Mouse (Mus musculus) gastrocnemius, adult 8-10 months (tissue): ENCODE measurements at regions not wholly inside any gene's neighbourhood (a gene's known extent, or its start where the extent isn't known, plus 50 kb on each side); places are given as distances from the start of the nearest gene placed in this dataset.

Experiments
- DNase-seq, 2 experiments: peaks; one replicate each; pipeline ENCODE4 v3.0.0; 2022; ENCODE audit warnings: low spot score in 2 of 2

DNA sequence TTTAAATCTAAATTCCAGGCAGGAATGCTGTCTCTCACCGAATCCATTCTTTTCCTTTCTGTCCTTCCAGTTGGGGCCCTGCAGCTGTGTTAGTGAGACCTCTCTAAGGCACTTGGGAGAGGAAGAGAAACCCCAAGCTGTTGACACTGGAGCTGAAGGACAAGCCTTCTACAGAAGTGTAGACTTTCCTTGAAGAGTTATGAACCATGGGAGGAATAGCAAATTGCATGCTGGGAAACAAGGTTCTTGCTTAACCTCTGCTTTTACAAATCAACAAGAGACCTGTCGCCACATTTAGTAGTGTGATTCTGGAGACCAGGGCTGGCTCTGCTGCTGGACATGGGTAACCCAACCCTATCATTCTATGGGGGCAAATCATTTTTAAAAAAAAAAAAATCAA is 200.8 kb upstream of the Sash1 start:
- DNase-seq, result no peak

DNA sequence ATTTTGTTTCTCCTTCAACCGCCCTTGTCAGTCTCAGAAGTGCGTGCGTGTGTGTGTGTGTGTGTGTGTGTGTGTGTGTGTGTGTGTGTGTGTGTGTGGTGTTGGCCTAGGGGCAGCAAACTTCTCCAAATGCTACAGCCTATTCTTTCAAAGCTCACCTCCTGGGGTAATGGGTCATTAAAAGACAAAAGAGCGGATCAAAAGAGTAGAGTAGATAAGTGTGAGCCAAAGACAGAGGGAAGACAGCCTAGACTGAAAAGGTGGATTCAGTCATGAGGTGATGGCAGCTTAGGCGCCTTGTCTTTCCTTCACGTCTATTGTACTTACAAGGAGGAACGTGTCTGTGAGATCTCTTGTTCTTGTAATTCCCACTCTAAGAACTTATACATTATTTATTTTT is 199.6 kb upstream of the Sash1 start:
- no peak for DNase-seq

DNA sequence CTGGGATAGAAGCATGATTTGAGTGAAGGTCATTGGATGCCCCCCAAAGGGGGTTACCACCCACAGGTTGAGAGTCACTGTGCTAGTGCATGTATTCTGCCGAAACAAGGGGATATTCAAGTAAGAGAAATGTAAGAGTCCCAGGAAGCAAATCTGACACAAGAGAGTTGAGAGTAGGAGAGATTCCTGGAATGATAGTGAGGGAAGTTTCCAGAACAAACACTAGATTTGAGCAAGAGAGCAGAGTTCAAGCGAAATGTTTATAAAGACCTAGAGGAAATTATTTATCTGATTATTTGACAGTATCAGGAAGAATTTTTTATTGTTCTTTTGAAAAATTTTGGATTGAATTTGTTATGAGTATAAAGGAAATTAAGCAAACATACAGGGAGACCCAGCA is 189.0 kb upstream of the Sash1 start:
- DNase-seq, result no peak

GRCm38 (mm10) chr10:9071630-9072029 is 185.8 kb upstream of the Sash1 start:
- DNase-seq, result no peak

DNA sequence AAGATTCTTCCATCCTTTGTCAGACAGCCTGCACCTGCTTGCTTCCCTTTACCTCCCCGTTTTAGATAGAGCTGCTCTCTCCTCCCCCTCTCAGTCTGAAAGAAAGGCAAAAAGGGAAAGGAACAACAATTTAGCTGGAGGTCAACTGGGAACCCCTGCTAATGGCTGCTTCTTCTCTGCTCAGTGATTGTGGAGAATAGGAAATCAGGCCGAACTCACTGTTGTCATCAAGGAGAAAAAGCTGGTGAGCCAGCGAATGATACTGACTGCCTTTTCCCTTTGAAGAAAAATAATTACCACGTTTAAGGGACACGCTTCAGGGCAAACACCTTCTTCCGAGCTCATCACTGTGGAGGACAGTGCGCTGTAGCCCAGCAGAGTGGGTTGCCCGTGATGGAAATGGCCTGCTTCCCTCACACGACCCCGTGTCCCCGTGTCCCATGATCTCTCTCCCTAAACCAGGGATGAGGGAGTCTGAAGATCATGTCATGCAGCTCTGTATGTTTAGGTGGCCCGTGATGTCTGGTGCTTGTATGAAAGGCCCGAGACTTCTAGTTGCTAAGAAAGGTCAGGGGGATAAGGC is 183.8 kb upstream of the Sash1 start:
- DNase-seq, result no peak

- DNase-seq, result no peak
Measured at GRCm38 (mm10) chr10:9066566-9066965, 180.7 kb upstream of the Sash1 start.

DNA sequence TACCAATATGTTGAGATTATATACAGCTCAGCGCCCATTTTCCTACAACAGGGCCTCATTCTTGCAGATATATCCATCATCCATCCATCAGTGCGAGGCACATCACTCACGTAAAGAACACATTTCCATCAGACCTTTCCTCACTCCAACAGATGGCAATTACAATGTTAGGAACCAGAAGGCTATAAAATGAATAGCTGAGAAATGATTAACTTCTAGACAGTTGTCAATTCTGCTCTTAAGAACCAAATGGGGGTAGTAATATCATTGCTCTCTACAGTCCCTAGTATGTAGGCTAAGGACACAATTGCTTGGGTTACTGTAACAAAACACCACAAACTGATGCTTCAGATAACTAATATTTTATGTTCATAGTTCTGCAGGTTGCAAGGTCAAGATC is 176.1 kb upstream of the Sash1 start:
- DNase-seq, result no peak

- DNase-seq, result no peak
Measured at GRCm38 (mm10) chr10:9055274-9055673, 169.4 kb upstream of the Sash1 start.

DNA sequence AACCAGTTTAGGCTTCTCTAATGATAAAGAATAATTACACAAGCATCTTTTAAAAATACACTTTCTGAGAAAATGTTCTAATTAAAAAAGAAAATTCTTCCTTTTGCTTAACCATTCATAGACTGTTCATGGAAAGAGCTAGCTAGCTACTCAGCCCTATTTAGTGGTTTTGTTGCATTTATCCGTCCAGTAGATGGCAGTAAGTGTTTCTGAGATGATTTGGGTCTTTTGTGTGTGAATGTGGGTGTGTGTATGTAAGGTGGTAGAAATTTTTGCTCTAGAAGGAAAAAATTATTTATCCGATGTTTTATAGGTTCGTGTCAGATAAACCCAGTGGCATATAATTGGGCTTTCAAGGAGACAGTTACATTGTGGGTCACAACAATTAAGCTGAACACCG is 167.5 kb upstream of the Sash1 start:
- DNase-seq, result no peak

GRCm38 (mm10) chr10:9047341-9047740 is 161.5 kb upstream of the Sash1 start:
- no peak for DNase-seq

GRCm38 (mm10) chr10:9044746-9045370 is 159.0 kb upstream of the Sash1 start:
- no peak for DNase-seq

GRCm38 (mm10) chr10:9043507-9043906 is 157.6 kb upstream of the Sash1 start:
- DNase-seq, result no peak

GRCm38 (mm10) chr10:9030486-9030885 is 144.6 kb upstream of the Sash1 start:
- DNase-seq, result no peak

DNA sequence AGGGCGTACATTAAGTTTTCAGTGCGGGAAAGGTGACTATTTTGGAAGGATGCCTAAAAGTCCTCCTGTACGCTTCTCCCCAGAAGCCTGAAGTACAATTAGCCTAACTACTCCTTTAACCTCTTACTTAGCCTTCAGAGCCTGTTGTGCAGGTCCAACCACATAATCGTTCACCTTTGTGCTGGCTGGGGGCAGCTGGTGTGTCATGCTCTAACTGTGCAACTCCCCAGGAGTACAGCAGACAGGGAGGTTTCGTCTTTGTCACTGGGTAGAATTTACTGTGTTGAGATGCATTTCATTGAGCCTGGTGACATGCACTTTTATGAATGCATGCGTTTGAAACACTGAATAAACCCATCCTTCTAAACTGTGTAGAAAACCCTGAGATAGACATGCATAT is 143.6 kb upstream of the Sash1 start:
- DNase-seq, result no peak

DNA sequence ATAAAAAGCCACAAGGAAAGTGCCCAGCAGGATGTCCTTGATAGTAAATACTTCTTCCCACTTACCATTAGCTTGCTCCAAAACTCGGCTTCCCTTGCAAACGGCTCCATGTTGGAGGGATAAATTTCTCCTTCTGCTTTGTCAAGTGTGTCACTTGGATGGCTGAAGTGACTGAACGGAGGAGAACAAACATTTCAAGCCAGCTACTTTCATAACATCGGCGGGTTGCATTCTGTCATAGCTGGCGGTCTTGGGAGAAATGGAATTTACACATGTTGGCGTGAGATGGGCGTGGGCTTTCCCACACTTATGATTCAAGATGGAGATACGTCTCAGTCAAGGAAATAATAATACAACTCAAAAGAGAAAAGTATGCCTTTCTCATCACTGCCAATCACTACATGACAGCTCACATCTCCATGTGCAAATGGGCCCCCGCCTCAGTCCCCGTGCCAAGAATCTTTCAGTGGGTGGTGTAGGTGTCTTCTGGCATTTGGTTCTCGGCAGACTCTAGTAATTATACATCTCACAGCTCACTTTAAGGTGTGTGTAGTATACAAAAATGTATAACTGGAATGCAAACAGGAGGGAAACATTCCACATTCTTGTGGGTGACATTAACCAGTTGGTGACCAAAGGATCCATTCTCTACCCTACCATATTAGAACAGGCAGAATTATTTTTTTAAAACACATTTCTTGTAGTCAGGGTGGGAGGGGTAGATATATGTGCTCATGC is 141.4 kb upstream of the Sash1 start:
- DNase-seq, result no peak

- no peak for DNase-seq
Measured at GRCm38 (mm10) chr10:9014810-9015505, 129.1 kb upstream of the Sash1 start.

- DNase-seq, result no peak
Measured at GRCm38 (mm10) chr10:9013549-9013925, 127.7 kb upstream of the Sash1 start.

GRCm38 (mm10) chr10:9012829-9013548 is 127.1 kb upstream of the Sash1 start:
- DNase-seq, result peak; percentile 16 to 18

DNA sequence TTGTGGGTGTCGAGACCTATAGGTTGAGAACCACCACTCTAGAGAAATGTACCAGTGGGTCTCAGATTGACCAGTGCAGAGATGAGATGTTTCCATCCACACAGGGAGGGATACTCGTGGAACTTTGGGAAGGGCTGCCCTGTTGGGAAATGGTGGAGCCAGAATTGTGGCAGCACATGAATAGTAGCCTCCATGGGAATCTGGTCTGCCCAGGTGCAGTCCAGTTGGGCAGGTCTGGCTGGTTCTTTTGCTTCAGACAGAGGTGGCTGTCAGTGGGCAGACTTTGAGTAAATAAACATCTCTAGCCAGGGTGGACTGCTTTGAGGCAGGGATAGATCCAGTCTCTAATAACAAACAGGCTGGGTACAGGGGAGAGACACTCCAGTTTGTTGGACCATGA is 126.0 kb upstream of the Sash1 start:
- DNase-seq, result no peak

DNA sequence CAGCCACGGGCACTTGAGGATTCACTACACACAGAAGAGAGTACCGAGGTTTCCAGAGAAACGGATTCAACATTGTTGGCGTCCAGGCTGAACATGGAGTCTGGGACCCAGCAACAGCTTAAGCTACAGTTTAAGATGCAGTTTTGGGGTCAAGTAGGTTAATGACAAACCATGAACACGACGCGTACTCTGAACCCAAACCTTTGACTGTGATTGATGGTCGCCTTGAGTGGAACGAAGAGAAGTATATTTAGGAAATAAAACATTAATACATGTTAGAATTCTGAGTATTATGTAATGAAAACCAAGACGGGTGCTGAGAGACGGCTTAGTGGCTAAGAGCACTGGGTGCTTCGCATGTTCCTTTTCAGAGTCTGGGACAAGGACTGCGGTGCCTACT is 124.3 kb upstream of the Sash1 start:
- DNase-seq, result no peak

DNA sequence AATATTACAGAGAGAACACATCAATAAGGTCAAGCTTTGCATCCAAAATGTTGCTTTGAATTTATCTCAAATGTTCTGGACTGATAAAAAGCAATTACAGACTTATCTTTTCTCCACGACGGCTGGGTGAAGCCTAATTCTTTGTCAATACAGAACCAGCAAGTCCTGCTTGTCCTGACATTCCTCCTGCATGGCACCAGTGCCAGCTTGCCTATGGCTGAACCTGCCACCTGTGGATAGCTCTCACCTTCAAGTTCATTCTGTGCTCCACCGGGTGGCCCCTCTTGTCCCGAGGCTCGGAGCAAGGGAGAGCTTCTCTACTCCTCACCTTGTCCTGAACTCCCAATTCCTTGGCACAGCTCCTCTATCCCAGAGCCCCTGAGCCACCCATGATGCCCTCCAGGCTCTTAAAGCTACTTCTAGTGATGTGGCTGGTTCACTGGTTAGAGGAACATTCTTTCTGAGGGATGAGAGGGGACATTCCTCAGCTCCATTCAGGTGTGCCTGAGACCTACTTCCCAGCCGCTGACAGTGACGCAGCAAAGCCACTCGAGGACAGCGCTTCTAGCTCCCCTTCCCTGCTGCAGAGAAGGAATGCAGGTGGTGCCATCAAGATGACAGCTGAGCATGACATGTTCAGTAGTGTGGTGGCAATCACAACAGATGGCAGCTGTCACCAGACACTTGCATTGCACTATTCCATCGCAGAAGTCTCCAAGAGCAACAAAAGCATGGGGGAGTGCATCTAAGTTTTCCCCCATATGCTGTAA is 119.5 kb upstream of the Sash1 start:
- DNase-seq, result no peak
